Mouse (Mus musculus) liver, embryonic 11.5 days (tissue): ENCODE results near the gene Cdh26. TPM values are rescaled to one million over a fixed set of nuclear protein-coding genes. Genes with fewer than 3 reads are reported as not detected.

Source experiments
- ATAC-seq: fragments of 200-750 bp; cut with Nextera tagmentation; replicated peaks from 2 replicates; pipeline ENCODE4 v1.8.0; 2017; ENCODE audit warnings: moderate number of reproducible peaks, mild to moderate bottlenecking, moderate TSS enrichment, moderate library complexity; ENCODE audit not compliant: low FRiP score
- DNase-seq: peaks from one replicate; pipeline ENCODE4 v3.0.0-alpha.2; 2017; ENCODE audit warnings: low spot score
- H3K27ac ChIP-seq: fragments of 300-500 bp; sonication (generic); 2 replicates; pipeline ENCODE4 v1.5.1; 2014; ENCODE audit warnings: mild to moderate bottlenecking, low read depth, low read length, control low read depth
- H3K27me3 ChIP-seq: fragments of 300-500 bp; sonication (generic); replicated peaks from 2 replicates; pipeline ENCODE4 v1.6.1; 2014; ENCODE audit warnings: low read length, mixed read lengths; ENCODE audit not compliant: control insufficient read depth, insufficient read depth
- H3K36me3 ChIP-seq: fragments of 300-500 bp; sonication (generic); 2 replicates; pipeline ENCODE4 v1.6.1; 2014; ENCODE audit warnings: mild to moderate bottlenecking, low read length, moderate library complexity, mixed read lengths; ENCODE audit not compliant: control insufficient read depth, insufficient read depth
- H3K4me1 ChIP-seq: fragments of 300-500 bp; sonication (generic); replicated peaks from 2 replicates; pipeline ENCODE4 v1.6.1; 2014; ENCODE audit warnings: low read length, mixed read lengths; ENCODE audit not compliant: control insufficient read depth, insufficient read depth
- H3K4me2 ChIP-seq: fragments of 300-500 bp; sonication (generic); 2 replicates; pipeline ENCODE4 v1.6.1; 2014; ENCODE audit warnings: mild to moderate bottlenecking, control low read depth, moderate library complexity
- H3K4me3 ChIP-seq: fragments of 300-500 bp; sonication (generic); 2 replicates; pipeline ENCODE4 v1.5.1; 2014; ENCODE audit warnings: low read depth, low read length, control low read depth
- H3K9ac ChIP-seq: fragments of 300-500 bp; sonication (generic); 2 replicates; pipeline ENCODE4 v1.6.1; 2014; ENCODE audit warnings: low read depth, low read length, control low read depth
- H3K9me3 ChIP-seq: fragments of 300-500 bp; sonication (generic); 2 replicates; pipeline ENCODE4 v1.6.1; 2016; ENCODE audit warnings: low read length, inconsistent platforms, mixed read lengths; ENCODE audit not compliant: control insufficient read depth
- WGBS: fragments of 180-500 bp; shearing (Covaris S2); extraction: QIAGEN DNeasy Blood & Tissue Kit; methylation state at CpG from one replicate; pipeline ENCODE4 v1.1.7; 2014; 5-methylcytosine and 5-hydroxymethylcytosine counted together
- polyA plus RNA-seq: library from polyadenylated mRNA; unstranded; fragments of >200 nt; fragmentation: Nextera tagmentation; extraction: Ambion mirVana; gene quantifications from 2 replicates; pipeline ENCODE4 v1.2.1, GENCODE M21; 2014

Cdh26 gene
- polyA plus RNA-seq: 0.08 TPM in 1 of 2 replicates, not detected in the other

DNA sequence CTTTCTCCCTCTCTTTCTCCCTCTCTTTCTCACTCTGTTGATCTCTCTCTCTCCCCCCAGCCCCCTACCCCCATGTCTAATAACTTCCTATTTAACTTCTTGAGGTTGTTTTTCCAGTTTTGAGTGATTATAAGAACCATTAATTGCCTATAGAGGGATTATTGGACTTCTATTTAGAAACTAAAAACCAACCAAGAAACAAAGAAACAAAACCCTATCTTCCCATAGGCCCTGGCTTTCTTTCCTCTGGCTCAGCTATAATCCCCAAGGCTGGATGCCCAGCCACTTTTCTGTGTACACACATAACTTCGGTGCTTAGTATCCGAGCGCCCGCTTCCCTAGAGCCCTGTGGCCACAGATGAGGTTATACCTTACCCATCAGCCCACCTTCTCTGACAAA is at the start of gene Cdh26:
Cdh26 (plus strand) TSS at position 301 of the 400 bp plus-strand sequence.
- Histone ChIP-seq H3K36me3 (no peaks in the 10 kb centered on the region), H3K9me3 (no peaks in the 10 kb centered on the region), H3K4me1 (no peaks in the 10 kb centered on the region), H3K9ac (no peak within 1 kb of the TSS), H3K4me2 (no peak within 1 kb of the TSS), H3K27ac (no peak within 1 kb of the TSS), H3K27me3 (no peaks in the 10 kb centered on the region), H3K4me3 (no peak within 1 kb of the TSS)
- DNase-seq: no peak
- WGBS: 92% methylated on average over 4 of the region's 4 CpGs
- ATAC-seq: no peak

DNA sequence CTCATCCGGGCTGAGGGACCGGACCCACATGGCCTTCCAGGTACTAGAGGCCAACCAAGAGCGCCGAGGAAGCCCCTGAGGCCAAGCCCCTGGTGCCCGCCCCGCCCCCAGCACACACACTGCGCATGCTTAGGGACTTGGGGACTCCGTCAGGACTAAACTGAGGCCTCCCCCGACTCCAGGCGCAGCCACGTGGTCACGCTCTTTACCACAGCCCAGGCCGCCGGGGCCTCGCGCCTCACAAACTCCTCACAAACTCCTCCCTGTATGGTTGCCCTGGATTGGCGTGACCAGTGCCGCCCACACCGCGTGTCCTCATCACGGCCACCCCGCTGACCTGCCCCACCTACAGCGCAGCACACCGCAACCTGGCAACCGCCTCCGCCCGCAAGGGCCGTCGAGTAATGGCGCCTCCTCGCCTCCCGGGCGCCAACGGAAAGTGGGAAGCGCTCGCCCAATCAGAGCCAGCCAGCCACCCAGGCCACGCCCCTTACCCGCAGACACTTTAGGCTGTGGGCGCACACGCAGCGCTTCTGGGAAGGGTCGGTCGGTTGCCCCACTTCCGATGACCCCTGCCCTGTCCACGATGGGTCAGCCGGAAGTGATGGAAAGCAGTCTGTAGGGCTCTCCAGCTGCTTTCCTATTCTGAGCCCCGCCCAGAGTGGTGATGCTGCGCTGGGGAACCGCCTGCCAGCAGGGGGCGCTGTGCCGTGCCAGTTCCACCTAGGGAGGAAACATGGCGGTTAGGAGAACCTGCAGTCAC is 23.1 kb upstream of the Cdh26 start, which contains the start of gene Sycp2:
Sycp2 (minus strand) TSS at position 633 of the 763 bp plus-strand sequence.
- Histone ChIP-seq H3K4me2 (no peak within 1 kb of the TSS), H3K36me3 (no peaks in the 10 kb centered on the region), H3K9me3 (no peaks in the 10 kb centered on the region), H3K4me3 (no peak within 1 kb of the TSS), H3K27ac (no peak within 1 kb of the TSS), H3K4me1 (no peaks in the 10 kb centered on the region), H3K9ac (no peak within 1 kb of the TSS), H3K27me3 (no peaks in the 10 kb centered on the region; the same call in 1 of the 2 replicates)
- WGBS: 75% methylated on average over 52 of the region's 52 CpGs
- no peak for DNase-seq
- peak; percentile 57 for ATAC-seq

DNA sequence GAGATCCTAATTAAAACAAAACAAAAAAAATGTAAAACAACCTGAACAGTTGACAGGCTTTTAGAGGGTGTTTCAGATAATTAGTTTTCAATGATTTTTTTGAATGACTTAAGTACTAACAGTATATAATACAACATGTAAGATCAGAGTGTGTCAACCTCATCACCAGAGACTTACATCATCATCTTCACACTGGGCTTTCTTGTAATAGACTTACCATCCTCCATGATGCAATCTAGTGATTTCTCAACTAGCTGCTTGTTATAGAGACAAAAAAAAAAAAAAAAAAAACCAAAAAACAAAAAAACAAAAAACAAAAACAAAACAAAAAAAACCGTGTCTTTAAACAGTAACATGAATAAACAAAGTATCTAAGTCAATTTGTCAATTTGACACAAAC is 21.3 kb upstream of the Cdh26 start:
- DNase-seq (no peak), ATAC-seq (no peak)
- Histone ChIP-seq H3K4me2 (no peak overlapping the region), H3K27me3 (peaks cover 13% of the 10 kb centered on the region), H3K9me3 (no peaks in the 10 kb centered on the region), H3K4me3 (no peak overlapping the region), H3K27ac (no peak overlapping the region), H3K36me3 (no peaks in the 10 kb centered on the region), H3K9ac (no peak overlapping the region), H3K4me1 (no peaks in the 10 kb centered on the region; the same call in 1 of the 2 replicates)
- 26% methylated on average over 1 of the region's 1 CpGs for WGBS

DNA sequence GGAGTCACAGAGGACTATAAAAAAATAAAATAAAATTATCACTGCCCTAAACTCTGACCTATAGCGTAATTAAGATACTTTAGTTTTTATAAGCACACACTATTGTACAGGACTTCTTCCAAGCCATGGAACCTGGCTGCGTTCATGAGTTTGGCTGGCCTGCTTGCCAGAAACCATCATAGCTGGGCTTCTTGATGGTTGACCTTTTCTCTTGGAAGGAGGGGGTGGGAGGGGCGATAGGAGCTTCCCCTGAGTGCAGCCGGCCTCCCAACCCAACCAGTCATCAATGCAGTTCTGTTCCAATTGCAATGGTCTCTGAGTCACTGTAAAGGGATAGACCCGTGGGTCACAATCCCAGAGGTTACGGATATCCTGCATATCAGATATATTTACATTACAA is 20.0 kb upstream of the Cdh26 start:
- H3K4me3 ChIP-seq: no peak overlapping the region
- H3K27me3 ChIP-seq: peaks cover 20% of the 10 kb centered on the region
- H3K36me3 ChIP-seq: no peaks in the 10 kb centered on the region
- H3K4me1 ChIP-seq: no peaks in the 10 kb centered on the region; the same call in none of the 2 replicates
- 74% methylated on average over 6 of the region's 6 CpGs for WGBS
- no peak overlapping the region for H3K9ac ChIP-seq
- ATAC-seq (no peak), DNase-seq (no peak)
- no peak overlapping the region for H3K27ac ChIP-seq
- H3K9me3 ChIP-seq: no peaks in the 10 kb centered on the region
- no peak overlapping the region for H3K4me2 ChIP-seq

DNA sequence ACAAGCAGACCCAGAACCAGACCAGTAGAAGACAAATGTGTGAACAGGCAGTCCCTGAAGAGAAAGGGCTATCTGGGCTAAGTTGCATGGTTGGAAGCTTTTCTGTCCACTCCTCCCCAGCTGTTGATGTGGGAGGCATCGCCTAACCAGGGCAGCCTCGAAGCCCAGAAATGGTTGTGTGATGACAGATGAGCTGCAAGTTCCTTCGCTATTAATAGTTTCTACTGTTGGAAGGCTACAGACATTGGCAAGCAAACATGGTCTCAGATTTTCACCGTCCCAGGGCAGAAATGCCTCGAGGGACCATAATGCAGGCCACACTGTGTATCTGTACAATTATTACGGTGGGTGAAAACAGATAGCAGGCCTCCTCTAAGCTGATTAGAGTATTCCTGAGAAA is 17.7 kb upstream of the Cdh26 start:
- WGBS: 54% methylated on average over 6 of the region's 6 CpGs

DNA sequence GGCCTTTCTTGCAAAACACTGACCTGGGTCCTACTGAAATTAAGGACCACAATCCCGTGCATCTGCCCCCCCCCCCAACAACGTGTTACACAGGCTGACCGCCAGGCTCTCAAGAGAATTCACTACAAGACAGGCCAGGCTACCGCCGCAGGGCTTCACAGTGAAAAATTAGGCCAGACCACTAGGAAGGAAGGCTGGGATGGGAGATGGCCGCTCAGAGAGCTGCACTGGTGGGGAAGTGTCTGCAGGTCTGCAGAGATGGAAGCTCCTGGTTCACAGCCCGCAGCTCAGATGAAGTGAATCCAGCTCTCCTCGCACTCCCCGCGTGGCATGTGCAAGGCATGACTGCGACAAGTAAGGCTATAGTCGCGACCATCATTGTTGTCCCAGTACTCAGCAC is 17.2 kb upstream of the Cdh26 start:
- H3K9ac ChIP-seq: no peak overlapping the region
- H3K4me1 ChIP-seq: peaks cover 7% of the 10 kb centered on the region
- H3K9me3 ChIP-seq: no peaks in the 10 kb centered on the region
- peak overlapping the region; percentile 93; the same call in 1 of the 2 replicates for H3K4me2 ChIP-seq
- peaks cover 20% of the 10 kb centered on the region for H3K27me3 ChIP-seq
- peaks cover 3% of the 10 kb centered on the region; the same call in 1 of the 2 replicates for H3K36me3 ChIP-seq
- WGBS: 63% methylated on average over 13 of the region's 13 CpGs
- peak overlapping the region; percentile 68 for H3K4me3 ChIP-seq
- ATAC-seq: no peak
- DNase-seq: no peak
- H3K27ac ChIP-seq: no peak overlapping the region

More for the DNA sequence above, 17.7 kb upstream of the Cdh26 start:
- H3K27me3 ChIP-seq: peaks cover 20% of the 10 kb centered on the region
- H3K9me3 ChIP-seq: no peaks in the 10 kb centered on the region
- H3K36me3 ChIP-seq: no peaks in the 10 kb centered on the region
- no peak for DNase-seq
- no peak for ATAC-seq
- H3K9ac ChIP-seq: no peak overlapping the region
- no peak overlapping the region for H3K4me3 ChIP-seq
- no peak overlapping the region for H3K4me2 ChIP-seq
- no peak overlapping the region for H3K27ac ChIP-seq
- H3K4me1 ChIP-seq: peaks cover 7% of the 10 kb centered on the region

DNA sequence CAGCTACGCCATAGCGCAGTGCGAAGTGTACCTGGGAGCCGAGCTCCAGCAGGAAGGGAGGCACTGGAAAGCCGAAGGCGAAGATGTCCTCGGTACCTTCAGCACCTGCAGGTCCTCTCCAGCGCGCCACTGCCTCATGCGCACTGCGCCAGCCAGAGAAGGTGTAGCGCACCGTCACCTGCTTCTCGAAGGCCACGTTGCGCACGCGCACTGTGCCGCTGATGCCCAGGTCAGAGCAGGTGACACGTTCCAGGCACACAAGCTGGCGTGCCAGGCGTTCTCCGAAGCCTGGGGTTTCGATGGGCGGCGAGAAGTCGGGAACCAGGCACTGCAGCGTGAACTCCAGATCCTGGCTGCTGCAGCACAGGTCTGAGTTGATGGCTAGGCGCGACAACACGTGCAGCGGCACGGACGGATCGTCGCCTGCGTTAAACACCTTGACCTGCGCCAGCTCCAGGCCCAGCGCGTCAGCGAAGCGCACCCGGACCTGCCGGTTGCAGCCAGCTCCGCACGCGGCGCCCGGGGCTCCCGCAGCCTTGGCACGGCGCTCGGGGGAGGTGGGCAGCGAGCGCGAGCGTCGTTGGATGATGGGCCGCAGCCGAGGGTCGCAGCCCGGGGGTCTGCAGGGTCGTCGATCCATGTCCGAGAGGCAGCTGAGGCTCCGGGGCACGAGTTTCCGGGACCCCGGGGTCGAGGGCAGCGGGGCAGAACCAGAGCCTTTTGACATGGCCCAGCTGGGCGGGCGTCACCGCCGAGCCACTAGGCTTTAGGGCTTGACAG is 16.7 kb upstream of the Cdh26 start:
- DNase-seq: no peak
- no peak for ATAC-seq
- WGBS: 15% methylated on average over 75 of the region's 75 CpGs
- peaks cover 4% of the 10 kb centered on the region; the same call in 1 of the 2 replicates for H3K36me3 ChIP-seq
- H3K4me3 ChIP-seq: peak overlapping the region; percentile 68
- H3K9me3 ChIP-seq: no peaks in the 10 kb centered on the region
- H3K4me2 ChIP-seq: peak overlapping the region; percentile 93
- peaks cover 20% of the 10 kb centered on the region for H3K27me3 ChIP-seq
- H3K27ac ChIP-seq: no peak overlapping the region
- peak overlapping the region; percentile 48; the same call in 1 of the 2 replicates for H3K9ac ChIP-seq
- peaks cover 7% of the 10 kb centered on the region for H3K4me1 ChIP-seq

DNA sequence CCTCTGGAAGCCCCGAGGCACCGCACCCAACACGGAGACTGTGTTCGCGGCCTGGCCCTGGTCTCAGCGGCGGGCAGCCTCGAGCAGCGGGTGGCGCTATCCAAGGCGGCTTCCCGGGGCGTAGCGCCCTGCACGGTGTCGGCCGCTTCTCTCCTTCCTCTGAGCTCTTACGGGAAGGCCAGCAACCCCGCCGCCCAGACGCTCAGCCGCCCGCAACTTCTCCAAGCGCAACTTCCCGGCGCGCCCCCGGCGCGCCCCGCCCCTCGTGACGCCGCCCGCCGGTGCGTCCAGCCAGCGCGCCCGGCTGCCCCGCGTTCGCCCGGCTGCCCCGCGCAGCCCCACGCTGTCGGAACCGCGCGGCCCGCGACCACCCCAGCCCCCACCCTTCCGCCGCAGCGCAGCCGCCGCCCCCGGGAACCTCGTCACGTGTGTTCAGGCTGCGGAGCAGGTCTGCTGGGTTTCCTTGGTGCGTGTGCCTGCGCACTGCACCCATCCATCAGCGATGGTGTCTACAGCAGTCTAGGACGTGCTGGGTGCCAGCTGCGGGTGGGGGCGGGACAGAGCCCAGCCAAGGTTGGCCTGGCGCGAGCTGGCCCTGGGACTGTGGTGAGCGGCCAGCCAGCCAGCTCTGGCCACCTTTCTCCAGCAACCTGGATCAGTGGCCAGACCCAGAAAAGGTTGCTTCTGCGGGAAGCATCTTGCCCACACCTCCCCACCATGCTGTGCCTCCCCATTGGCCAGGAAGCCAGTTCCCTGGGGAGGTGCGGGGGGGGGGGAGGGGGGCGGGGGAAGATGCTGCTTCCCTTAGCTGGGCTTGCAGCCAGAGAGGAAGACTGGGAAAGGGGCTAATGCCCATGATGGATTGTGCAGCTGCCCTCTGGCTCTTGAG is 15.8 kb upstream of the Cdh26 start, which contains the start of the genes Ppp1r3d and Fam217b:
Ppp1r3d (minus strand) TSS at position 212 of the 889 bp plus-strand sequence.
Fam217b (plus strand) TSS at position 264 of the 889 bp plus-strand sequence.
- peak; percentile 51 for ATAC-seq
- no peaks in the 10 kb centered on the region for H3K9me3 ChIP-seq
- WGBS: under 1% methylated on average over 72 of the region's 74 CpGs
- H3K9ac ChIP-seq: peak within 1 kb of the TSS; percentile 48; the same call in 1 of the 2 replicates
- H3K4me2 ChIP-seq: peak within 1 kb of the TSS; percentile 93
- no peak within 1 kb of the TSS; the same call in 1 of the 2 replicates for H3K27ac ChIP-seq
- H3K4me1 ChIP-seq: peaks cover 7% of the 10 kb centered on the region
- peaks cover 4% of the 10 kb centered on the region; the same call in 1 of the 2 replicates for H3K36me3 ChIP-seq
- H3K4me3 ChIP-seq: peak within 1 kb of the TSS; percentile 68
- peaks cover 20% of the 10 kb centered on the region for H3K27me3 ChIP-seq
- no peak for DNase-seq
